Mouse (Mus musculus) gastrocnemius, postnatal 14 days (tissue): Measurements from ENCODE around the gene Sart3. TPM values are rescaled to one million over a fixed set of nuclear protein-coding genes. Genes with fewer than 3 reads are reported as not detected.
A peak's percentile ranks its signal among the peaks of the same experiment; 100 is the strongest.

Experiments
- DNase-seq: peaks from one replicate; pipeline ENCODE4 v3.0.0; 2021; ENCODE audit warnings: mixed read lengths
- intact Hi-C: fragments of 180-260 bp; cut with DNase I; formaldehyde crosslinking; loops from one replicate; pipeline ENCODE4 v1.15.1; 2025; ENCODE audit warnings: low total_unique reads
- total RNA-seq, 2 experiments: library from RNA; stranded (reverse); gene quantifications; 2 replicates each; pipeline ENCODE4 v1.2.3; 2021

Sart3 gene
- total RNA-seq, 2 experiments from 2014 or later, result 6.5 to 6.9 TPM

DNA sequence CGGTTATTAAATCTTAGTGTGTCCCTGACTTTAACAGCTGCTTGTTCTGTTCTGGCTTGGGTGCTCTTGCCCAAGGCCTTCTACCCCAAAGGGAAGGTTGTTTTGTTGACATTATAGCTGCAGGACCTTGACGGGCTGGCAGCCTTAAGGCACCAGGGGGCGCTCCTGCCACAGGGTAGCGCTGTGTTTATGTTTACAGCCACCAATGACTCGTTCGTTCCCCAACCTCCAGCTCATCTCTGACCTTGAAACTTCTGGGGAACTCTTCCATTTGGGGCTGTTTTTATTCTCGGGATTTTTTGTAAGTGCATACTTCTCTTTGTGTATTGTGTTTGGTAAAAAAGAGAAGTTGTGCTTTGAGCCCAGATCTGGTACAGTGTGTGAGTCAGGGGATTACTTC is 1.4 kb upstream of the Sart3 start:
- intact Hi-C loops, result loop anchor here (10.0 kb wide), 1 partner anchor 331 kb away; no protein-coding TSS in a partner anchor
- DNase-seq, result peak; percentile 86

DNA sequence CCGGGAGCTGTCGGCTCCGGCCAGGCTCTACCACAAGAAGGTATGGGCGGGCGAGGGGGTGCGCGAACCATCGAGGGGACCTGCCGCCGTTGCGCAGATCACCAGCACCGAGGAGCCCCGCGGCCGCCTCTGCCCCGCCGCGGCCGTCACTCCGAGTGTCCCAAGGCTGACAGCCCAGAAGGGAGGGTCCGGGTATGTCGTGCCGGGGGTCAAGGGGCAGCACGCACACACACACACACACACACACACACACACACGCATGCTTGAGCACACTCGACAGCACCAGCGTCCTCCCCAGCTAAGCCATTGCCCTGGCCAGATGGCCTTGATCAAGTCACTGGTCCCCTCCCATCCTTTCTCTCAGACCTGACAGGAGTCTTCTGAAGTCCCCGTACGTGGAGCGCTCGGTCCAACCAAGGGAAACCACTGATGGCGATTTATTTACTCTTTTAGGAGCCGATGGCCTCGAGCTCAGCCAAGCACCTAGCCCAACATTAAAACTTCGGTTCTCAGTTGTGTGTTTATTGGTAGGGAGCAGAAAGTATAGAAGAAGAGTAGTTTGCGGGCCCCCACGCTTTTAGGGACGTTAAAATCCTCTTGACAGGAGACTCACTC is 702 bp upstream of the Sart3 start:
- DNase-seq, result no peak
- intact Hi-C loops, result loop anchor here (10.0 kb wide), 1 partner anchor 332 kb away; no protein-coding TSS in a partner anchor

DNA sequence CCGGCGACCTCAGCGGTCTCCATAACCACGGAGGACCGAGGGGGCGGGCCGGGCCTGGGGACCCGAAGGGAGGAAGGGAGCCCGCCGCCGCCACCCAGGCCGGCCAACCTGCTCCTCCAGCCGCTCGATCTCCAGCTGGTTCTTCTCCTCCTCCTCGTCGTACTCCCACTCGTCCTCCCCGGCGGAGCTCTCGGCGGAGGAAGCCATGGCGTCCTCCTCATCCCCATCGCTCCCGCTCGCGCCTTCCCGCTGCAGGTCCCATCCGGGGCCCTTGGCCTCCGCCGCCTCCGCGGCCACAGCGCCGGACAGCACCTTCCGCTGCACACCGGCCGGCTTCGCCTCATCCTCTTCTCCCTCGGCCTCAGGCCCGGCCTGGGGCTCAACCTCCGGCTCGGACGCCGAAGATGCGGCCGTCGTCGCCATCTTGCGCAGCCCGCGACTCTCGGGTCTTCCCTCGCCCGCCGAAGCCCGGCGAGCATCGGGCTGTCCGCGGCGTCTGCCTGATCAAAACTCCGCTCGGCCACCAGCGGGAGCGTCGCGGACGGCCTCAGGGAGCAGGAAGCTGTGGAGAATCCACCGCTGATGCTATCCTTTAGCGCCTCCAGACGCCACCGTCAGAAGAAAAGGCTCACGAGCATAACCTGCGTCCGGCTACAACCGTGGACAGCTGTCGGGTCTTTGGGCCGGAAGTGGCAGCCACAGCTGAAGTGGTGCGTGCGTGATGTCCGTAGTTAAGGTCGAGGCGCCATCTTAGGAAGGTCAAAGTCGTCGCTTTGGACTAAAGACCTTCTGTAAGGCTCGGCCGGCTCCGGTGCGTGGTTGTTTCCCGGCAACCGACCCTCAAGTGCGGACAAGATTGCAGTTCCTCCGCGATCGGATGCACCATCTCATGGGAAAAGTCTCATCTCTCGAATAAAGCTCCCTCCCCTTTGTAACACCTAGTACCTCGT is 822 bp downstream of the Sart3 start:
- intact Hi-C loops, result loop anchor here (2.0 to 10.0 kb wide), 2 partner anchors 35 to 333 kb away; no protein-coding TSS in a partner anchor
- peak; percentile 85 for DNase-seq

DNA sequence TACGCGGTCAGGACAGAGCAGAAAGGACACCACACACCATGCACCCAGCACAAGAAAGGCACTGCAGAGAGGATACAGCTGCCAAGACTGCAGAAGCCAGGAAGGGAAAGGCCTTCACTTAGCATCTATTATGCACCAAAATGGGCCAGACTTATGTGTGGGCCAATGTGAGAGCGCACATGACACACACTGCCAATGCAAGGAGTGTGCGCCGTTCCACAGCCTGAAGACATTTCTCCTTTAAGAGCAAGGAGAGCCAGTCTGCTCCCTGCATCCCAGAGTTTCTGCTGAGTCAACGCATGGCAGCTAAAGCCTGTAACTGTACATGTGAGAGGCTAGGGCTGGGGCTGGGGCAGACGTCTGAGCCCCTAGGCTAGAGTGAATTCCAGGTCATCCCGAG is 3.5 kb downstream of the Sart3 start:
- no peak for DNase-seq
- intact Hi-C loops, result no loop called here

DNA sequence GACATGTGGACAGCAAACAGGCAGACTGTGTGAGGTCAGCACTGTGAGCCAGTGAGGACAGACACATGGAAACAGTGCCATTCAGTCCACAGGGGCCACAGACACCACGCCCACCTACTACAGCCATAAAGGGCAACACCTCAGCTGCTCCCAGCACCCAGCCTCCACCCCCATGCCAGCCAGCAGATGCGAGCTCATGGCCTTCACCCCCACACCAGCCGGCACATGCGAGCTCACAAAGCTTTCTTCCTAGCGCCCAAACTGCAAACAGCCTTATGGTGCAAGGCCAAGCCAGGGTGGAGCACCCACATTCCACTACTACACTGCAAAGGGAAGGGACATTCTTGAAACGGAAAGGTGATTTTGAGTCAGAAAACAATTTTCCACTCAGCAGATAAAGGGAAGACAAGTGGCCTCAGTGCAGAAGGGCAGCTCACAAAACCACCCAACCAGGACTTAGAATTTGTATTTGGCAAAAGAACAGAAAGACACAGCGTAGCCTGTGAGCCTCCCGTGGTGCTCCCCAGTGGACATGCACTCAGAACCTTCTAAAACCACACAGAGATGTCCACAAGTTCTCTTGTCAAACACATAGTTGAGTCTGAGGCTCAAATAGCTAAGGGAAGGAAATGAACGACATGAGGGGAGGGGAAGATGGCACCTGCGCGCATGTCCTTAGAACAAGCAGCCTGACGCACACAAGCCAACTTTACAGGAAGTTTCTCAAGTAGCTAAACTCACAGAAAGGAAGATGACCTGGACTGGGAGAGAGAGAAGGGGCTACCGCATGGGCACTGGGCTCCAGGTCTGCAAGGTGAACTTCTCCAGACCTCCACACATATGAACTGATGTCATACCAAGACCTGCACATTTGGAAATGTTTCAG is 6.4 kb downstream of the Sart3 start:
- intact Hi-C loops, result no loop called here
- DNase-seq, result no peak

DNA sequence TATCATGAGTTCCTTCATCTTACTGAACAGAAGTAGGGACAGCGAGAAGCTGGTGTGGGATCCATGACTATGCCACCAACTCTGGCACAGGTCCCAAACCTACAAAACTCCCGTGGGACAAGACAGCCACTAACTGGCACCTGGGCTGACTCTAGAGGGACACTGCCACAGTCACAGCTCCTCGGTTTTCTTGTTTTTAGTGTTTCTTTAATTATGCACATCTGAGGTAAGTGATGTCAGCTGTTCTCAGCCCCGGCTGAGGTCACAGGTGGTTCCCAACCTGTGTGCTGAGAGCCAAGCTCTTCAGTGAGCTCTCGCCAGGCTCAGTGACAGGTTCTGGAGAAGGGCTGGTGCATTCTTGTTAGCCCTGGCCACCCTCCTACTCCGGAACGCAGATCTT is 7.9 kb downstream of the Sart3 start:
- intact Hi-C loops, result no loop called here

DNA sequence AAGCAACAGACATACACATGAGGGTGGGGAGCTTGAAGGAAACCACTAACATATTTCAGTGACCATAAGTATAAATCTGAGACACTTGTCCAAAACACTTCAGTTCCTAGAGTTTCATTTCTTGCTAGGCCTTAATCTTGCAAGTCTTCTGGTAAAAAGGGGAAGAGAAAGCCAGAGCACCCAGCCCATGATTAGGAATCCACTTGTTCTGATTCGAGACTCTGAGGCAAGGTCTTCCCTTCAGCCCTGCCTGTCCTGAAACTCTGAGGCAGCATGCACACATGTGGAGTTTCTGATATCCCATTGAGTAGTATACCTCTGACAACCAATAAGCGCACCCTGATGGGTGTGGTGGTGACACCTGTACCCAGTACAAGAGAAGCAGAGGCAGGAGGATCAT is 10.7 kb downstream of the Sart3 start:
- DNase-seq, result no peak
- intact Hi-C loops, result no loop called here

More for the DNA sequence above, 7.9 kb downstream of the Sart3 start:
- DNase-seq, result no peak

DNA sequence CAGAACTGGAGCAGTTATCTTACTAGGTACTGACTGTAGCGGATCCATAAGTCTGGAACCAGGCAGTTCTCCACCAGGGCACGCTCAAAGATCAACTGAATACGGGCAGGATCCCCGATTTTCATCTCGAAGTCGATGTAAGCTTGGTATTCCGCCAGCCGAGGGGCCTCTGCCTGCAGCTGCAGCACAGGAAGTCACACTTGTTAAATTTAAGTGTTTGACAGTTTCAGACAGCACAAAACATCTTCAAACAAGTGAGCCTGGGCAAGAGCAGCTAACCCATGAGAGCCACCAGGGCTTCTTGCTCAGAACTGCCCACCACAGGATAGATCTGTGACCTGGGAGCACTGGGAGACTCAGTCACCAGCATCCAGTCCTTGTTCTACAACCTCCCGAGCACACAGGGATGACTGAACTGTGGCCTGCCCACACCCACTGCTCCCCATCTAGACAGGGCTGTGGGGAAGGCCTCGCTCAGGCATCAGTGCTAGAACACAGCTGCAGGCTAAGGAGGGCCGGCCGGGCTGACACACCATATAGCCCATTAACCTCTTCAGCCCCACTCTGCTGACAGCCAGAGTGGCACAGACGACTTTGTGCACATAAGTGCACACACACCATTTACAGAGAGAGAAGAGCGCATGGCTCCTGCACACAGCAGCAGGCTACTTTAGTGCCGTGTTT is 16.8 kb downstream of the Sart3 start:
- intact Hi-C loops, result no loop called here
- DNase-seq, result no peak

DNA sequence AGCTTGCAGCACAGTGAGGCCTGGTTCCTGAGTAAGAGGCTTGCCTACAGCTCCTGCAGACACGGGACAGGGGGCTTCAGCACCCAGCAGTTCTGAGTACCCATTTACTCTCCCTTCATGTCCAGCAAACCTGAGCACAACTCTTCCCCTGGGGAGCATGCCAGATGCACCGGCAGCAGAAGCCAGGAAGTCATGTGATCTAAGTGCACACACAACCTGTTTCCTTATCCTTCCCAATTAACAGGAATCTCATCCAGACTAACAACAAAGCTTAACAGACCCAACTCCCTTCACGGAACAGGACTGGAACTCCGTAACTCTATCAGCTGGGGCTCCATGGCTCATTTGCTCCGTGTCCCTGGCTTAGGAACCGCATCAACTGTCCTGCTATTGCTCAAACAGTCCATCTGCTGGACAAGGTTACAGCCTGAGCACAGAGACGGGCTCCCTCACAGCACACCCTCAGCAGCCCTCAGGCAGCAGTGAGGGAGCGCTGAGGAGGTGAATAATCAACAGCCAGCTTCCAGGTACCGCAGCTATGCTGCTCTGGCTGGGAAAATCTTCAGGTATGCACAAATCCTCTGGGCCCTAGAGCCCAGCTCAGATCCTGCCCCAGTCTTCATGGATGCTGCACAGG is 20.7 kb downstream of the Sart3 start:
- intact Hi-C loops, result no loop called here
- DNase-seq, result no peak

DNA sequence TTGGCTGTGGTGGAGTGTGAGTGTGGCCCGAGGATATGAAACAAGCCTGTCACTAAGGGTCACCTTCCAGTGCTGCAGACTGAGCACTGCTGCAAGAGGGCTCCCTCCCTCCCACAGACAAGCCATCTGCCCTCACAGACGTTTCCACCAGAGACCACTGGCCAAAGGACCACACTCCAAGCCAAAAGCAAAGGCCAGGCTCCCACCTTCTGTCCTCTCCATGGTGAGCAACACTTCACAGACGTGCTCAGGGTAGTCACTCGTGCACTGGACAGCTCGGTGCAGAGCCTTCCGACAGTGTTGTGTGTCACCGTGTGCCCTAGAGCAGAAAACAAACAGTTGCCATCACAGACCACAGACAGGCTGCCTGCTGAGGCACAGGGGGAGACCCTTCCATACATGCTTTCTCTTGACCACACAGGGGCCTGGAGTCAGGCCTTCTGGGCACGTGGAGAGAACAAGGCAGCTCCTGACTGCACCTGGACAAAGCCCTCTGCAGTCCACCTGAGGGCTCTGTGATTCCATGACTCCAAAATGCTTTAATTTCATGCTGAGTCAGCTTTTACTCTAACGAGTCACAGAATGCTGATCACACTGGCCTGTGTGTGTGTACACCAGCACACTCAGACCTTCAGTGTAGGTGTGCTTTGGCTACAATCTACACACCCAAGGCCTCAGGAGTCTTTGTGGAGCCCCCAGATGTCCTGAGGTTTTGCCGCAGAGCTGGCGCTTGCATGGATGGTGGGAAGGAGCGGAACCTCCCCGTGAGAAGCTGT is 23.6 kb downstream of the Sart3 start:
- DNase-seq, result no peak
- intact Hi-C loops, result no loop called here

DNA sequence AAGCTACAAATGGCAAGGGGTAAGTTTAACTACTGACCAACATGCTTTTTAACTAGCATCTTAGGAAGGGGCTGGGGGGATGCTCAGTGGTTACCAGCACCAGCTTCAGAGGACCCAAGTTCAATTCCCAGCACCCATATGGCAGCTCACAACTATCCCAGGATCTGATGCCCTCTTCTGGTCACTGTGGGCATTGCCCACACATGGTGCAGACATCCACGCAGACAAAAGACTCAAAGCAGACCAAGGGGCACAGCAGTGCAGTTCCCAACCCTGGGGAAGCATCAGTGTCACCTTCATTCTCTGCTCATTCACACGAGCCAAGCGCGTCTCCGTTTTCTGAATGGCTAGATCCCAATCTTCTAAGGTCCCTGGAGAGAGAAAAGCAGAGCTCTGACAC is 24.7 kb downstream of the Sart3 start:
- DNase-seq, result no peak
- intact Hi-C loops, result no loop called here

DNA sequence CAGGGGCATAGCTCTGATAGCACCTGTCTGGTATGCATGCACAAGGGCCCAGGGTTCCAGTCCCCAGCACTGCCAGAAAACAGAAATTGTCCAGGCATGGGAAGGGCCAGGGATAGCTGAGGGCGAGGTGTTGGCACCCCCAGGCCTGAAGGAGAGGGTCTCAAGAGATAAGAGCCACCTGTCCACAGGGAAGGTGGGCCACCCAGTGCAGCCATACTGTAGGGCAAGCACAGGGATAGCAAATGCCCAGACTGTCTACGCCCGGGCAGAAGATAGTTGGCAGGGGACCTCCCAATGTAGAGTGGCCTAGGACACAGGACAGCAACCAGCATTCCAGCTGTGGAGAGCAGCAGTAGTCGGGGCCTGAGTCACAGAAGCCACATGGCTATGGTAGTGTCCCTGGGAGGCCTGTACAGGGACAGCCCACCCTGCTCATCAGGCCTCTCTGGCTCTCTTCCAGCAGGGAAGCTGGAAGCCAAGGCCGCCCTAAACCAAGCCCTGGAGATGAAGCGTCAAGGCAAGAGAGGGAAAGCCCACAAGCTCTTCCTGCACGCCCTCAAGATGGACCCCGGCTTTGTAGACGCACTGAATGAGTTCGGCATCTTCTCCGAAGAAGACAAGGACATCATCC is 34.6 kb downstream of the Sart3 start:
- no peak for DNase-seq
- intact Hi-C loops, result loop anchor here (2.0 kb wide), 1 partner anchor 33 kb away; no protein-coding TSS in a partner anchor

DNA sequence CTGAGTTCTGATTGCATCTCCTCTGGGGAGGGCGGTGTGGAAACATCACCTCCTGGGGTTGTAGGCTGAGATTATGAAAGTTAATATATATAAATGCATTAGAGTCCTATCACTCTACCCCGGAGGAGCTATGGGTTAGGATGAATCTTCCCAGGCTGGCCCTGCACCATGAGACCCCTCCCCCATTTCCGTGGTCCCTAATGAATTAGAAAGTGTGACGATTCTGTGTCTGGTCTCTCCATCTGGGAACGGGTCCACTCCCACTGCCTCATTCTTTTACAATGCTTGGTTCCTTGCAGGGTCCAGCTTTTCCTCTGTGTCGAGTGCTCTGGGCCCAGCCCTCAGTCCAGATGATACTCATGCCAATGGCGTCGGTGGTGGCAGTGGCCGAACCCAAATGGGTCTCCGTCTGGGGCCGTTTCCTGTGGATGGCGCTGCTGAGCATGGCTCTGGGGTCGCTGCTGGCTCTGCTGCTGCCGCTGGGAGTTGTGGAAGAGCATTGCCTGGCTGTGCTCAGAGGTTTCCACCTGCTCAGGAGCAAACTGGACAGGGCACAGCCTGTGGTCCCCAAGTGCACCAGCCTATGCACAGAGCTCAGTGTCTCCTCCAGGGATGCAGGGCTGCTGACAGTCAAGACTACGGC is 35.7 kb downstream of the Sart3 start:
- intact Hi-C loops, result loop anchor here (2.0 kb wide), 1 partner anchor 34 kb away; no protein-coding TSS in a partner anchor
- no peak for DNase-seq

DNA sequence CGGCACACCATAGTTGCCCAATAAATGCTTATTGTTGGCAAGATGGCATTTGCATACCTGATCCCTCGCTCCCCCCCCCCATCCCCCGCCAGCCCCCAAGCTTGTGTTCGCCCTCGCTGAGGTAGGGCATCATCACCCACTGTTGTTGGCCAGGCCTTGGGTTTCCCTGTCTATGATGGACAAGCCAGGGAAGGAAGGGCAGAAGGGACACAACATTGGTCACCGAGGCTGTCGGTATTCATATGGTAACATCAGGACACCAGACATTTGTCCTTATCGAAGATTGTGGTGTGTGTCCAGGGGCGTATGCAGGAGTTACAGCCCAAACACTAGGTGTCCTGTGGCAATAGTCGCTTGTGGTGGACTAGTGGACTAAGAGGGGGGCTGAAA is 36.2 kb downstream of the Sart3 start:
- intact Hi-C loops, result loop anchor here (2.0 kb wide), 1 partner anchor 35 kb away; no protein-coding TSS in a partner anchor

DNA sequence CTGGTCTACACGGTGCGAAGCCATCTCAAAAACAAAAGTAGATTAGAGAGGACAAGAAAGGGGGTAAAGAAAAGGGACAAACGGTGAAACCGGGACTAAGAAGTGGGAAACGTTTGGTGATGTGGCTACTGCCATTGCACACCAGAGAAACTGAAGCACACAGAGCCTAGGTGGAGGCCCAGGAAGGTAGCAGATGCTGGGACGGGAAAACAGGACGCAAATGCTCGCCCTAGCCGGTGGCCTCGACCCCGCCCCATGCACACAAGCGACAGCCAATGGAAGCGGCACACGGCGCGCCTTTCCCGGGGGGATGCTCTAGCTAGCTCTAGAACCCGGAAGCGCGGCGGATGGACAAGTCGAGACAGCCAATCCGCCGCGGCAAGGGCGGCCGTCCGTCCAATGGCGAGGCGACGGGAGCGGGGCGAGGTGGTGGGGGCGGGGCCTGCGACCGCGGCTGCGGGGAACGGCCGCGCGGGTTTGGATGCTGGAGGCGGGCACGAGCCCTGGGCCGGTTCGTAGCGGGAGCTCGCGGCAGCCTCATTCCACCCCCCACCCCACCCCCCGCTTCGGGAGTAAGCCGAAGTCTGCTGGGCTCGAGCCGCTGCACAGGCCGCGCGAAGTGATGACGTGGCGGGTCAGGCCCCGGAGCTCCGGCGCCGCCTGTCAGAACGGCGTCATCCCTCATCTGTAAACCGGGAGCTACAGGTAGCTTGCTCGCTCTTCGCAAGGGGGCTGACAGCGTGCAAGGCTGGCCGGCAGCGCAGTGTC is 36.8 kb downstream of the Sart3 start, which contains the start of gene Ficd:
Ficd (plus strand) TSS at position 459 of the 768 bp plus-strand sequence.
- intact Hi-C loops, result loop anchor here (2.0 kb wide), 1 partner anchor 35 kb away; no protein-coding TSS in a partner anchor
- DNase-seq, result peak; percentile 95

More for the DNA sequence above, 36.2 kb downstream of the Sart3 start:
- DNase-seq, result no peak

DNA sequence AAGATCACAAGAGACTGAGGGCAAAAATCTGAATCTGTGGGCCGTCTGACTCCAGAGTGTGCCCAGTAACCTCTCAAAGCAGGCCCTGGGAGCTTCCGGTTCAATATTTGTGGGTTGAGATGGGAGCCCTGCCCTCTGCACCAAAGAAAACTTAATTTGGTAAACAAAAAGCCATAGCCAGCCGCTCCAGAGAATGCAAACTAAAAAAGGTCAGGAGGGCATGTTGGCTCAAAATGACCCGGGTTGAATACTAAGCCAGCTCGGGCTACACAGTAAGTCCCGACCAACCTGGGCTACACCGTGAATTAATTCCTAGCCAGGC is 37.3 kb downstream of the Sart3 start:
- DNase-seq, result no peak
- intact Hi-C loops, result no loop called here
